Mouse (Mus musculus) gastrocnemius, adult 8-10 months (tissue): ENCODE results near the gene Eid3. TPM values are rescaled to one million over a fixed set of nuclear protein-coding genes. Genes with fewer than 3 reads are reported as not detected.
A peak's percentile ranks its signal among the peaks of the same experiment; 100 is the strongest.

Experiments
- DNase-seq, 2 experiments: peaks; one replicate each; pipeline ENCODE4 v3.0.0; 2022; ENCODE audit warnings: low spot score in 2 of 2
- total RNA-seq, 4 experiments: library from RNA; stranded (reverse); gene quantifications; 2 replicates each; pipeline ENCODE4 v1.2.4; 2022

Eid3 gene
- total RNA-seq = 1 to 10 TPM in 2 of 4 experiments, under 1 TPM in 2; 0.63 to 1.1 (median 1.0) TPM

DNA sequence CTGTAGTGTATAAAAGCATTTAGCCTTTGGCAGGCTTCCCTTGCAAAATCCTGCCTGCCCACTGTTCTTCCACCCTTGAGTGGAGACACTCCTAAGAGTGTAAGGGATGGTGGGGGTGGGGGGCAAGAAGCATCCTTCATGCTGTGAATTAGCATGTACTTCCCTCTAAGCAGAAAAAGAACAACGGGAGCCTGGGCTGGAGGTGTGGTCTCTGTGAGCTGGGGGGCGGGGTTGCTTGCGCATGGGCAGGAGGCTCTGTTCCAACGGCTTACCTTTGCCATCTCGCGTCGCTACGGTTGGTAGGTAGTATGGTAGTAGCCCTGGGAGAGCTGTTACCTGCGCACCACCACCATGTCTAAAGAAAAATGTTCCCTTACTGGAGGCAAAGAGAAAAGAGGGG is at the start of gene Eid3:
Gene Eid3, plus strand, starts transcription at position 271 of the 400 bp plus-strand sequence.
- no peak for DNase-seq

DNA sequence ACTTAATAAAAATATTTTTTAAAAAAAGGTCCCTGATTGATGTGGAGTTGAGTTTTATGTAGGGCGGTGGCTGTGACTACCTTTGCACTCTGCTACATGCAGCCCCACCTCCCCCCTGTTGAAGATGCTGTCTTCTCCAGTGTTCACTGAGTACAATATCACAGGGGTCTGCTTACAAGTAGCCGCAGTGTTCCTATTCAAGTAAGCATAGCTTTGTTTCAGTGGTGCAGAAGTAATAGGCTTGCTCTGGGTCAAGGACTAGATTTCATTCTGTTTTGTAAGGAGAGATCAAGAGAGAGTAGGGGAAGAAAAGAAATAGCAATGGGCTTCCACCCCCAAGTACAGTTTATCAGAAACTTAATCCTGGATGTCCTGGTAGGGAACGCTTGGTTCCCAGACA is 48.9 kb upstream of the Eid3 start:
- DNase-seq = no peak

DNA sequence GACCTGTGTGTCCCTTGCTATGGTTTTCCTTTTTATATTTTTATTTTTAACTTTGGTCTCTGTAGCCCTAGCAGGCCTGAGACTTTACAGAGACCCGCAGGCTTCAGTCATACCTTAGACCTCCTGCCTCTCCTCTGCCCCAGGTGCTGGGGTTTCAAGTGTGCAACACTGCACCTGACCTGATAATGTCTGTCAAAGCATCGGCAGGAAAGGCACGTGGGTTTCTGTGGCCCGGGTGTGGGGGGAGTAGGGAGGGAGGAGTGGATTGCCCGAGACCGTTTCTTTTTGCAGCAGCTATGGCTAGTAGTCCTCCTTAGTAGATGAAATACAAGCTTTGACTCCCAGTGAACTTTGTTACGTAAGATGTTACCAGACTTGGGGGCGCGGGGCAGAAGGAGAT is 48.5 kb upstream of the Eid3 start:
- no peak for DNase-seq

- DNase-seq = no peak
Measured at GRCm38 (mm10) chr10:82818661-82819060, 47.8 kb upstream of the Eid3 start.

- DNase-seq = no peak
Measured at GRCm38 (mm10) chr10:82823108-82823778, 43.2 kb upstream of the Eid3 start.

GRCm38 (mm10) chr10:82823779-82824177 is 42.6 kb upstream of the Eid3 start:
- no peak for DNase-seq

- DNase-seq = no peak
Measured at GRCm38 (mm10) chr10:82824541-82824940, 41.9 kb upstream of the Eid3 start.

DNA sequence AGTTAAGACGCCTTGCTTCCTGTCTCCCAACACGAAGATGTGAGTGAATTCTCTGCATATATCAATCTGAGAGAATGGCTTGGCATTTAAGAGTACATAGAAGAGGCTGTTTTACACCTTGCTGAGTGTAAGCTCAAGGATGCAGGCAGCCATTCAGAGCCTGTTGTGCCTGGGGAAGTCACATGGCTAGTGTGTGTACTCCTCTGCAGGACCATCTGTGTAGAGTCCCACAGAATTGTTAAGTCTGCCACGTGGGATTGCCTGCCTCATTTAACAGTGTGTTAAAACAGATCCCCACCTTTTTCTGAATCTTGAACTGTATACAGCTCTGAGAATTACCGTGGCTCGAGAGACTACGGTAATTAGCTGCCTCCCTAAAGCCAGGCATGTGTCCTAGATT is 39.9 kb upstream of the Eid3 start:
- no peak for DNase-seq

DNA sequence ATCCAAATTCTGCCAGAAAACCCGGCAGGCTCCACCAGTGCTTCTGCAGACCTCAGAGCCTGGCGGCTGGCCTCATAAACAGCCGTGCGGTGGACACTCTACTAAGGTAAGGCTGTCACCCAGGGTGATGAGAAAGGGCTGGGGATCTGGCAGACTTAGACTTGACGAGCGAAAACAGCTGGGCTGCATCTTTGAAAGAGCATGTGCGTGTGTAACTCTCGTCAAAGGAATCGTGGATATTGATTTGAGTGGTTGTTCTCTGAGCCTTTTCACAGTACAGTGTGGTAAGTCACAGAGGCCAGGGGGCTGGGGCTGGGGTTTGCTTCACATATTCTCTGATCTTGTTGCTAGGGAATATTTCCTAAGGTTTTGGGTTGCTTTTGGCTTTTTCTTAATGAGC is 32.5 kb upstream of the Eid3 start, which contains the start of gene Txnrd1:
Gene Txnrd1, plus strand, starts transcription at position 26 of the 400 bp plus-strand sequence.
- DNase-seq = no peak

- DNase-seq = no peak
Measured at GRCm38 (mm10) chr10:82835898-82836297, 30.5 kb upstream of the Eid3 start.

DNA sequence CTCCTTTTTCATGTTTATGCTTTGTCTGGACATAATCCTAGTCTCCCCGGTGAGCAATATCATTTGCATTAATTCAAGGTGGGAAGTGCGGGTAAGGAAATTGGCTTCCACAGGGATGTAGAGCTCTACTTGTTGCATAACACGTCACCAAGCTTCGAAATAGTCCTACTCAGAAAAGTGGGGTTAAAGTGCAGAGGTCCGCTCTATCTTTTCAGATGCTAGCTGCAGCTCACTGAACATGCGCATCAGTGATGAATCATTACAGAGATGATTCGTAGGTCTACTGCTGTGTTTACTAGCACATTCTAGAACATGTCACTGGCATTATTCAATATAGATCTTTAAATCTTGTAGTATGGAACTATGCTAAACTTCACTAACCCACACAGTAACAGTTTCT is 28.0 kb upstream of the Eid3 start:
- no peak for DNase-seq

DNA sequence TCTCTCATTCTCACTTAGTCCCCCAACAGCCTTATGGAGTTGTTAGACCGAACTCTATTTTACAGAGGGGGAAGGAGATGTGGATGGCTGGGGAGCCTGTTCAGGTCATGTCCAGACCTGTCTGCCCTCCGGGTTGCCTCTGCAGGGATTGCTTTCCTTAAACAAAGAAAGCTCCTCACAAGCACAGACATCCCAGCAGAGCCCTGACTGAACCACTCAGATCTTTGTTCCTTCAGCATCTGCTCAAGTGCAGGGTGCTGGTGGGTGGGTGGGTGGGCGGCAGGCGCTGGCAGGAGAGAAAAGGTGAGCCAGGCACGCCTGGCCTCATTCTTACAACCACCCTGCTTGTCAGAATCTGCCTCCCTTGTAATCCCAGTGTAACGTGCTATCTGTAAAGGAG is 22.3 kb upstream of the Eid3 start:
- no peak for DNase-seq

DNA sequence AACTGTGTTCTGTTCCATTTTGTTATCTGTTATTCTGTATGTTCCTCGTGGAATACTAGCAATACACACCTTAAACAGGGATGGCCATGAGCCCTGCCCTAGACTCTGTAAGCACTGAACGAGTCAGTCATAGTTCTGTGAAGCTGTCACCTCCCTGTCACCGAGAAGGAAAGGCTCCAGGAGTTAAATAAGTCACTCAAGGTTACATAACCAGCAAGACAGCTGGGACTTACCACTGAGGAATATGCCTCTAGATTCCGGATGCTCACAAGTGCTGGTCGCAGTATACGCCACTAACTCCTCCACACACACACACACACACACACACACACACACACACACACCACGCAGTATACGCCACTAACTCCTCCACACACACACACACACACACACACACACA is 21.7 kb upstream of the Eid3 start:
- DNase-seq = no peak

DNA sequence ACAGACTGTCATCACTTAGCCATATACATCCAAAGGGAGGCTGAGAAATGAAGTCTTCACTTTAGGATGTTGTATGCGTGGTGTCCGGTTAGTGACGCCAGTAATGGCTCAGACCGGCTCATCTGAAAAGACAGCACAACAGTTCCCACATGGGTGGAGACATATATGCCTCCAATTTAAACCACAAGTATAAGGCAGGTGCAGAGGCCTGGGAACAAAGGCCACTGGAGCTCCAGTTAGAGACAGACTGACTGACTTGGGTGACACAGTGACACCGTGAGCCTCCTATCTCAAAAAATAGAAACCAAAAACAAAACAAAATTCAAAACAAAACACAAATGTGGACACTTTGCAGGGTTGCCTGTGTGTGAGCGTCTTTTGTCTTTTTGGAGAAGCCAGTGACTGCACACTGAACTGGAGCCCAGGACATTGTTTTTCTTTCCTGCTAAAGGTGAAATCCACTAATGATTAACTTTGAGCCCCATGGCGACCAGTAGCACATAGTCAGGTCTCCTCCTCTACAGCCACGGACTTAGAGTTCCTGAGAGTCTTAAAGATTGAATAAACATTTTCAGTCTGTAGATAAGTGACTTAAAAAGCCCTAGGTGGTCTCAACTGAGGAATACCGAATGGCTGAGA is 18.5 kb upstream of the Eid3 start:
- no peak for DNase-seq

DNA sequence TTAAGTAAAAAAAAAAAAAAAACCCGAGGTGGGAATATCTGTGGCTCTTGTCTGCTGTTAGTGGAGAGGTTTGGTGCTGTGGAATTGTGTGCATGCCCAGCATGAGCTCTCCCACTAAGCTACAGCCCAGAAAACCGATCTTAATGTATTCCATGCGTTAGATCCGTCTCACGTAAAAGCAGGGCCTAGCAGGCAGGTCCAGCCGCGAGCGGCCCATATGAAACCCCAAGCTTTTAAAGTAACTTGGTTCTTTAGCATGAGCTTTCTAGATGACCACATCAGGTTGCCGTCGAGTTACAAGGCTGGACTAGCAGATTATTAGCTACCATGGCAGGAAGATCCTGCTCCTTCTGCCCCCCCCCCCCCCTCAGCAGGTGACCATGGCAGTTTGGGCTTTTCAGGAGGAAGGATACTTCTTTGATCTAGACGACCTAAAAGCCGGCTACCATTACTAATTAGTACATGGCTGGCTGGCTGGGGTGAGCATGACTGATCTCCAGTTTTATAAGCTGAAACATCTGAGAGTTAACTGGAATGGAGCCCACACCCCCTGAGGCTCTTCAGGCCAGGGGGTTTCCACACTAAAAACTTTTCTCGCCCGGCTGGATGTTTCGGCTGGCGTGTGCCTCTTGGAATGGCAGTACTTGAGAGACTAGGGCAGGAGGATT is 16.6 kb upstream of the Eid3 start:
- no peak for DNase-seq

- DNase-seq = no peak
Measured at GRCm38 (mm10) chr10:82850354-82850752, 16.1 kb upstream of the Eid3 start.

DNA sequence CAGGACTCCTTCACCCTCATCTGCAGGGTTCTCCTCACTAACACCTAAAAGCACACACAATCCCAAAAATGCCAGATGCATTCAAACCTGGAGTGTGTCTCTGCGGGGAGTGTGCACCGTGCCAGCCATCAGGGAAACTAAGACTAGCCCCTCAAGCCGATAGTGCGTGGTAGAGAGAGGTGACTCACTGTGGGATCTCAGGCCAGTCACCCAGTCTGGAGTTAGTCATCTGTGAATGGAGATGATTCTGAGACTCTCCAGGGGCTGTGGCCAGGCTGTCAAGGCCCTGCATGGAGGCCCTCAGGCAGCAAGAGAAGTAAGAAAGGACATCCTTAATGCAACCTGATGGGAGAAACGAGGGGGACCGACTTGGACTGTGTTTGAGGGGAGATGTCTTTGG is 14.7 kb upstream of the Eid3 start:
- DNase-seq = no peak

GRCm38 (mm10) chr10:82858032-82858680 is 8.3 kb upstream of the Eid3 start:
- no peak for DNase-seq

GRCm38 (mm10) chr10:82858691-82859532 is 7.5 kb upstream of the Eid3 start:
- DNase-seq = peak; percentile 93 to 94

DNA sequence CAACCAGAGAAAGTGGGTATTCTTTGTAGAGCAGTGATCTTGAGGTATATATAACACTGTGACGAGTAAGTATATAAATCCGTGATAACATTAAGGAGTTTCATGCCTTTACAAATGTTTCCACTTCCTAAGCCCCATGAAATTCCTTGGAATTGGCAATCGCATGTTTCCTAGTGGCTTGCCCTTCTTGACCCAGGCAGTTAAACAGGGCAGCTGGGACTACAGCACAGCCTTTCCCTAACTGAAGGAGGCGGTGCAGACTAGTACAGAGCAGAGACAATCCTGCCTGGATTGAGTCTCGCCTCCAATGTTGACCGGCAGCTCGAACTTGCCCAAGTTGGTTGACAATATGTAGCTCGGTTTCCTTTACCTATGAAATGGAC is 6.9 kb upstream of the Eid3 start:
- peak in 1 of 2 experiments; percentile 23 for DNase-seq
